Mouse (Mus musculus) brain, embryonic 18.5 days (tissue): ENCODE results near the gene Abhd12.
"Not testable (repeated sequence)": the region's sequence is repeated elsewhere in the genome, so short reads cannot be mapped to it uniquely, and the experiment has no call there.

Experiments used
- DNase-seq: peaks from one replicate; pipeline ENCODE4 v3.0.0-alpha.2; 2012; ENCODE audit warnings: low read depth, low spot score

Abhd12 gene

DNA sequence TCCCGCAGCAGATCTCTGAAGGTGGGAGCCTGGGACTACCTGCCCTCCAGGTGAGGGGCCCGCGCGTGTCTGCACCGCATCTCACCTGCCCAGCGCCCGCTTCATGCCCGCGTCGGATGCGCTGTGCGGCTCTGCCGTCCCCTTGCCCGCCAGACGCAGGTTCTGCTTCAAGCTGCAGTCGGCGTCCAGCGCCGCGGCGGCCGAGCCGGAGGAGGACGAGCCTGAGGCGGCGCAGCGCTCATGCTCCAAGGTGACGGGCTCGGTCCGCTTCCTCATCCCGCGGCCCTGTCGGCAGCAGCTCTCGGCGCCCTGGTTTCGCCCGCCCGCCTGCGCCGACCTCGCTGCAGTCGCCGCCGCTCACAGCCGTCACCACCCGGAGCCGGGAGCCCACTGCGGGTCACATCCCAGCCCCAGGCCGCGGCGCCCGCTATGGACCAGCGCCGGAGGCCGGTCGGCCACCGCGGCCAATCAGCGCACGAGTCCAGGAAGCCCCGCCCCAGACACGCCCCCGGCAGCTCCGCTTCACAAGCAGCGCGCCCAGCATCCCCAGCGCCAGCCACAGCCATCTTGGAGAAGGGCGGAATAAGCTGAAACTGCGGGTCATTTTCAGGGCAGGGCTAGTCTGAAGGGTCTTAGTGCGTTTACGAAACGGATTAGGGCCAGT lies at the start of gene Abhd12:
Gene Abhd12 (minus strand): TSS at position 470 of the 664 bp plus-strand sequence.
- peak; percentile 91 for DNase-seq

GRCm38 (mm10) chr2:150951201-150951600 lies 46.7 kb upstream of the Abhd12 start:
- no peak for DNase-seq

DNA sequence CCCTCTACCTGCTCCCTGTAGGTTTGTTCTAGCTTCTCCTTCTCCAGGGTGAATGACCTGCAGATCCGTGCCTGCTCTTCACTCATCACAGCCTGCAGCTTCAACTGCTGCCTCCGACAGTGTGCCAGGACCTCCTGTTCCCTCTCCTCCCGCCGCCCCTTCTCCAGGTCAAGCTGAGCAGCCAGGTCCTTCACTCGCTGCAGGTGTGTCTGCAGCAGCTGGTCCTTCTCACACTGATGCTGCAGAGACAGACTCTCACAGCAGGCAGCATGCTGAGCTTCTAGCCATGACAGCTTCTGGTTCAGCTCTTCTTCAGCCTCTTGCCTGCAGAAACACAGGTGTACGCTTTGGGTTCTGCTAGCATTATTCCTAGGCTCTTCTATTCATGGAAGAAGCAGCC lies 45.5 kb upstream of the Abhd12 start:
- DNase-seq = no peak

DNA sequence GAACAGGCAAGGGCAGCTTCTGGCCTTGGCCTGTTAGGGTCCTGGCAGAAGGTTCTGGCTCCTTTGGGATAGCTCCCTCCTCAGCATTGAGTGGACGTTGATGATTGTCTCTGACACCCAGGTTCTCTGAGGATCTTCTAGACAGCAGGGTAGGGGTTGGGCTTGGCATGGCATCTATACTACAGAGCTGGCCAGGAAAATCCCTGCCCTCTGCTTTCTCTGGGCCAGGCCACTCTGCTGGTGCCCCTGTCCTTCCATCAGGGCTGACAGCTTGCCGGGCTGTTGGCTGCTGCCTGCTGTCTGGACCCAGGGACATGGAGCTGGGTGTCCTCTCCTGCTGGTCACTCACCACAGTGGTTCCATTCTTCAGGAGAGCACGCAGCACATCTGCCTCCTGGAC lies 45.1 kb upstream of the Abhd12 start:
- no peak for DNase-seq

DNA sequence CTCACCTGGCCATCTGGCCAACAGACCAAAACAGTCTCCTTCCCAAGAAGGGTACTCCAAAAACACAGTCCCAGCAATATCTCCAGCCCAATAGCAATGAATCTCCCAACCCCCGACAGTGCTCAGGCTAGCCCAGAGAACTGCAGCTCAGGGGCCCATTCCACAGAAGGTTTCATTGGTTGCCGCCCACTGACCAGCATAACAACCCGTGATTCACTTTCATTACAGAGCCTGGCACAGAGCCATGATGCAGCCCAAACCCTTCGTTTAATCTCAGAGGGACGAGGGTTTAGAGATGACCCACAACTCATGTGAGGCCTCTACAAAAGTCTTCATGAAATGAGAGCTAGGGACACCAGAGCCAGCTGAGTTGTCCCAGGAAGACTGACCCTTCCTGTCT lies 44.2 kb upstream of the Abhd12 start:
- no peak for DNase-seq

- not testable (repeated sequence) for DNase-seq
These were observed 43.5 kb upstream of the Abhd12 start for GRCm38 (mm10) chr2:150947880-150948611.

DNA sequence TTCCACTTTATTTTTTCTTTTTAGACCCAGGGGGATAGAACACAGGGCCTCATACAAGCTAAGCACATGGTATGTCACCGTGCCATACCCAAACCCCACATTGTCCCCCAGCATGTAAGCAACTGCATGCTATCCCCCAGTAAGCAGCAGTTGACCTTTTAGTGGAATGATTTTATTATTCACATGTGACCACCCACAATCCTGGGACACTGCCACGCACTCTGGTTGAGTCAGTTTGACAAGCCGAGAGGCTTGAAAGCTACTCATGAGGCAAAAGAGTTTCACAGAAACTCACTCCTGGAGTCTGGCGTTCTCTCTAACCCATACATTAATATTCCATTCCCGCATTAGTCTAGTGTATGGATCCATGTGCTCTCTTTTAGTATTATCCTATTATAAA lies 42.8 kb upstream of the Abhd12 start:
- not testable (repeated sequence) for DNase-seq

DNA sequence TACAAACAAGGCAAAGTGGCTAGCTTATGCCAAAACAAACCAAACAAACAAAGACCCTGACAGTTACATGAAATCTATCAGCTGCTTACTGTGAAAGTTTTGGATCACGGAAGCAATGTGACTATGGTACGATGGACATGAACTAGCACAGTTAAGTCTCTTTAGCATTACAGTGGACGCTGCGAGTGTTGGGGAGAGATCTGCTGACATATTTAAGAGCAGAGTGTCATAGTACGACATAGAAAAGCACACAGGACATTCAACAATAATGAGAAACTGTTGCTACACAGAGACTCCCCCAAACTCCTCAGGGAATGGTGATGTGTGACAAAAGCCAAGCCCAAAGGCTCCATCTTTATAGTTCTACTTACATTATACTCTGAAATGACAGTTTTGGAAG lies 39.5 kb upstream of the Abhd12 start:
- no peak for DNase-seq

- no peak for DNase-seq
These were observed 30.1 kb upstream of the Abhd12 start for GRCm38 (mm10) chr2:150934659-150935058.

DNA sequence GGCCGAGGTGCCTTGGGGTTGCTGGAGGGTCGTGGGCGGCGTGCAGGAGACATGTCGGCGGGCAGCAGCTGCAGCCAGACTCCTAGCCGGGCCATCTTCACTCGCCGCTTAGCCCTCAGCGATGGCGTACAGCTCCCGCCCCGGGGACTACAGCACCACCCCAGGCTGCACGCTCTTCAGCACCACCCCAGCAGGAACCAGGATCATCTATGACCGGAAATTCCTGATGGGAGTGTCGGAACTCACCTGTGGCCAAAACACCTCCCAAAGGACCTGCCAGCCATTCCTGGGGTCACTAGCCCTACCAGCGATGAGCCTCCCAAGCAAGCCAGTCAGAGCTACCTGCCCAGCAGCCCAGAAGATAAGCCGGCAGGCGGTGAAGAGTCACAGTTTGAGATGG lies 28.9 kb upstream of the Abhd12 start:
- no peak for DNase-seq

- DNase-seq = no peak
These were observed 26.3 kb upstream of the Abhd12 start for GRCm38 (mm10) chr2:150930806-150931205.

DNA sequence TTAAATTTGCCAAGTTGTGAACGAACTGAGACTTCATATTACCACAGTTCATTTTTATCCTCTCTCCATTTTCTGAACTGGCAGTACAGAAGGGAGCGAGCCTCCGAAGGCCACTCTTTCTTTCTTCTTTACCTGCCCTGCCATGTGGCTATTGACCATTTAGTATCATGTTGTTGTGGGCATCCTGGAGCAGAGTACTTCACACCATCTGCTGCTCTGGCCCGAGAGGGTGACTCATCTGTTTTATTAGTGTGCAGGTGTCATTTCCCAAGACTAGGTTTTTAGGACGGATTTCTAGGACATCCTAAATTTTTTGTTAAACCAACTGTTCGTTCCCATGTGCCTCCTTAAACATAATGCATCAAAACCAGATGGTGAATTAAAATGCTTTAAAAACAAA lies 24.6 kb upstream of the Abhd12 start:
- DNase-seq = no peak

GRCm38 (mm10) chr2:150927038-150927720 lies 22.6 kb upstream of the Abhd12 start:
- no peak for DNase-seq

DNA sequence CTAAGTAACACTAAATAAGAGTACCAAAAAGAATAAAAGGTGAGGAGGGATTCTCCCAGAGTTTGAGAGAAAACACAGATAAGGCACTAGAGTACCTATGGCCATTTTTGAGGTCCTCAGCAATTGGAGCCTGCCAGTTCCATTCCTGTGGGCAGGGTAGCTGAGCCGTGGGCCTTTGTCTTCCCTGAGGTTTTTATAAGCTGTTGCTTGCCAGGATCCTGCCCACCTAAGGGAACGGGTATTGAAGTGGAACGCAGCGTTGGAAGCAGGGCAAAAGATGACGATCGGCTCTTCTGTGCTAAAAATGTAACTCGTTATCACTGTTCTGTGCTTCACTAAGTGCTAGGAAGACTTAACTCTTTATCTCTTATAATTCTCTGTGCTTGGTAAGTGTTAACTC lies 19.0 kb upstream of the Abhd12 start:
- no peak for DNase-seq

DNA sequence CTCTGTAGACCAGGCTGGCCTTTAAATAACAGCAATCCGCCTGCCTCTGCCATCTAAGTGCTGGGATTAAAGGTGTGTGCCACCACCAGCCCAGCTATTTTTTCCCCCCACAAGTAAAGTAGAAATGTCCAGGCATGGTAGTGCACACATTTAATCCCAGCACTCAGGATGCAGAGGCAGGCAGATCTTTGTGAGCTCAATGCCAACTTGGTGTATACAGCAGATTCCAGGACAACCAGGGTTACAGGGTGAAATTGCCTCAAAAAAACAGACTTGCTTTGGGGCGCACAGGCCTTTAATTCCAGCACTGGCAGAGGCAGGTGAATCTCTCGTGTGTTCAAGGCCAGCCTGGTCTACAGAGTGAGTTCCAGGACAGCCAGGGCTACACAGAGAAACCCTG lies 18.5 kb upstream of the Abhd12 start:
- no peak for DNase-seq

DNA sequence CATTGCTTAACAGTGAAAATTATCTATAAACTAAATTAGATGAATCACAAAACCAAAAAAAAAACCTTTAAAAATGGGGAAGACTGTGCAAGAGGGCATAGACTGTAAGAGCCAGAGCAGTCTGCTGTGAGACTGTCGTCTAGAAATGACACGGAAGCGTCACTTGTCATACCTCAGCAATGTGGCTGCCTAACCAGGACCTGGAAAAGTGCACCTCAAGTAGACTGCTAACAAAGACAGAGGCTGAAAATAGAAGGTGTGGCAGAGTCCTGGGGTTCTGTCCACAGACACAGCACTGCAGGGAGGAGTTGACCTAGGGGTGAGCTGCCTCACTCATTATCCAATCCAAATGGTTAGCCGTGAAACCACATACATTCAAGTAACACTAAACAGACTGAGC lies 17.6 kb upstream of the Abhd12 start:
- no peak for DNase-seq

GRCm38 (mm10) chr2:150921697-150922096 lies 17.2 kb upstream of the Abhd12 start:
- DNase-seq = no peak

DNA sequence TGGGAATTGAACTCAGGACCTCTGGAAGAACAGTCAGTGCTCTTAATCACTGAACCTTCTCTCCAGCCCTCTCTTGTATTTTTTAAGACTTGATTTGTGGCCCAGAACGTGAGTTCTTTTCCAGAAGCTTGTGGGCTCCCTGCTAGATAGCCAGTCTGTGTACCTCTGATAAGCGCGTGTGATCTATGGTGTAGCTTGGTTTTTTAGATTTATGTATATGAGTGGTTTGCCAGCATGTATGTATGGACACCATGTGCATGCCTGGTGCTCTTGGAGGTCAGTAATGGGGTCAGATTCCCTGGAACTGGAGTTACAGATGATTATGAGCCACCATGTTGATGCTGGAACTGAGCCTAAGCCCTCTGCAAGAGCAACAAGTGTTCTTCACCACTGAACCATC lies 16.0 kb upstream of the Abhd12 start:
- DNase-seq = no peak

- no peak for DNase-seq
These were observed 14.2 kb upstream of the Abhd12 start for GRCm38 (mm10) chr2:150918720-150919119.

- no peak for DNase-seq
These were observed 11.2 kb upstream of the Abhd12 start for GRCm38 (mm10) chr2:150915786-150916185.

- no peak for DNase-seq
These were observed 10.4 kb upstream of the Abhd12 start for GRCm38 (mm10) chr2:150914781-150915515.

GRCm38 (mm10) chr2:150910295-150910881 lies 5.8 kb upstream of the Abhd12 start:
- DNase-seq = no peak
